ENCODE assay signal across 21 mouse cellular contexts in genomic region chr11:40102613-40103012, GRCm38 (mm10).
A peak's percentile ranks its signal among the peaks of the same experiment; 100 is the strongest.
DNase-seq lines count a peak whose midpoint lies in the region; ATAC-seq and TF ChIP-seq lines count a peak whose summit lies in the region.
"Had no signal": no experiment of that assay in that cellular context is flagged by ENCODE, and none has a peak within 500 bp of the region (broad histone marks: within the 10 kb centered on the region; RNA-seq: fewer than 3 reads in every experiment).

No protein-coding gene starts in this region.

- no peak for TF ChIP-seq POLR2A in brain, embryonic 14.5 days (IDR thresholded peaks at IDR 0.05; ENCODE audit: borderline replicate concordance, extremely low read depth, insufficient read depth, insufficient read length, poor library complexity, severe bottlenecking)

- no peak overlapping the region for H3K4me3 ChIP-seq in forebrain, embryonic 14.5 days (ENCODE audit: low read depth, low read length)
- no peak overlapping the region for H3K4me3 ChIP-seq in forebrain, embryonic 12.5 days (replicated peaks)
- H3K4me3 ChIP-seq in kidney, embryonic 14.5 days (ENCODE audit: low read length): no peak overlapping the region
- no peak overlapping the region for H3K4me3 ChIP-seq in lung, postnatal 0 days (ENCODE audit: low read depth, low read length)
- H3K4me3 ChIP-seq: embryonic facial prominence, embryonic 12.5 days; forebrain, embryonic 13.5 days; heart, embryonic 10.5 days; hindbrain, embryonic 12.5 days; midbrain, embryonic 12.5 days; myocyte; neural tube, embryonic 13.5 days had no signal

- 91% methylated on average over 1 of the region's 1 CpGs for WGBS in forebrain, embryonic 14.5 days
- 97% methylated on average over 1 of the region's 1 CpGs for WGBS in forebrain, embryonic 12.5 days
- 89% methylated on average over 1 of the region's 1 CpGs for whole genome bisulfite sequencing in kidney, embryonic 14.5 days
- WGBS in lung, postnatal 0 days: 93% methylated on average over 1 of the region's 1 CpGs

- no peaks in the 10 kb centered on the region for H3K36me3 ChIP-seq in forebrain, embryonic 14.5 days (ENCODE audit: control insufficient read depth, insufficient read depth, low read length)
- H3K36me3 ChIP-seq in forebrain, embryonic 12.5 days (replicated peaks): no peaks in the 10 kb centered on the region
- H3K36me3 ChIP-seq in kidney, embryonic 14.5 days (ENCODE audit: control insufficient read depth, insufficient read depth, low read length): no peaks in the 10 kb centered on the region
- no peaks in the 10 kb centered on the region for H3K36me3 ChIP-seq in lung, postnatal 0 days (ENCODE audit: insufficient read depth, low read length)
- H3K36me3 ChIP-seq: embryonic facial prominence, embryonic 12.5 days; heart, embryonic 10.5 days; hindbrain, embryonic 12.5 days; midbrain, embryonic 12.5 days; neural tube, embryonic 13.5 days had no signal

- H3K9me3 ChIP-seq in forebrain, embryonic 14.5 days (replicated peaks; ENCODE audit: control insufficient read depth, low read length): no peaks in the 10 kb centered on the region
- H3K9me3 ChIP-seq in forebrain, embryonic 12.5 days: no peaks in the 10 kb centered on the region
- no peaks in the 10 kb centered on the region for H3K9me3 ChIP-seq in kidney, embryonic 14.5 days (ENCODE audit: control insufficient read depth, low read length)
- H3K9me3 ChIP-seq in lung, postnatal 0 days (ENCODE audit: low read length): no peaks in the 10 kb centered on the region
- H3K9me3 ChIP-seq: forebrain, embryonic 13.5 days; heart, embryonic 10.5 days; hindbrain, embryonic 12.5 days; midbrain, embryonic 12.5 days had no signal

- no peak for TF ChIP-seq EP300 in lung, postnatal 0 days (IDR thresholded peaks at IDR 0.05)

- no peak overlapping the region for H3K9ac ChIP-seq in forebrain, embryonic 14.5 days (ENCODE audit: low read length)
- H3K9ac ChIP-seq in forebrain, embryonic 12.5 days: no peak overlapping the region
- H3K9ac ChIP-seq in kidney, embryonic 14.5 days (ENCODE audit: low read depth, low read length): no peak overlapping the region
- H3K9ac ChIP-seq in lung, postnatal 0 days (replicated peaks; ENCODE audit: low read depth): no peak overlapping the region
- H3K9ac ChIP-seq: embryonic facial prominence, embryonic 12.5 days; forebrain, embryonic 13.5 days; hindbrain, embryonic 12.5 days; midbrain, embryonic 12.5 days; neural tube, embryonic 13.5 days had no signal

- no peak overlapping the region for H3K27ac ChIP-seq in forebrain, embryonic 14.5 days (ENCODE audit: low read depth, low read length)
- H3K27ac ChIP-seq in forebrain, embryonic 12.5 days: no peak overlapping the region
- H3K27ac ChIP-seq in kidney, embryonic 14.5 days (ENCODE audit: low read depth, low read length): no peak overlapping the region
- H3K27ac ChIP-seq in lung, postnatal 0 days (ENCODE audit: low read length): no peak overlapping the region
- H3K27ac ChIP-seq: embryonic facial prominence, embryonic 12.5 days; forebrain, embryonic 13.5 days; heart, embryonic 10.5 days; hindbrain, embryonic 12.5 days; midbrain, embryonic 12.5 days; neural tube, embryonic 13.5 days had no signal

- no peaks in the 10 kb centered on the region for H3K27me3 ChIP-seq in forebrain, embryonic 14.5 days (replicated peaks; ENCODE audit: control insufficient read depth, insufficient read depth, low read length)
- H3K27me3 ChIP-seq in forebrain, embryonic 12.5 days: no peaks in the 10 kb centered on the region
- no peaks in the 10 kb centered on the region for H3K27me3 ChIP-seq in kidney, embryonic 14.5 days (ENCODE audit: control insufficient read depth, insufficient read depth, low read length)
- H3K27me3 ChIP-seq in lung, postnatal 0 days (replicated peaks; ENCODE audit: insufficient read depth, low read length): no peaks in the 10 kb centered on the region
- H3K27me3 ChIP-seq: embryonic facial prominence, embryonic 12.5 days; forebrain, embryonic 13.5 days; hindbrain, embryonic 12.5 days; midbrain, embryonic 12.5 days; neural tube, embryonic 13.5 days had no signal

- H3K4me1 ChIP-seq in forebrain, embryonic 14.5 days (ENCODE audit: control insufficient read depth, insufficient read depth, low read length): no peaks in the 10 kb centered on the region
- no peaks in the 10 kb centered on the region for H3K4me1 ChIP-seq in forebrain, embryonic 12.5 days
- no peaks in the 10 kb centered on the region for H3K4me1 ChIP-seq in kidney, embryonic 14.5 days (ENCODE audit: control insufficient read depth, insufficient read depth, low read length)
- H3K4me1 ChIP-seq in lung, postnatal 0 days (ENCODE audit: insufficient read depth, low read depth, low read length): no peaks in the 10 kb centered on the region
- H3K4me1 ChIP-seq: embryonic facial prominence, embryonic 12.5 days; forebrain, embryonic 13.5 days; heart, embryonic 10.5 days; hindbrain, embryonic 12.5 days; midbrain, embryonic 12.5 days; neural tube, embryonic 13.5 days had no signal

- H3K4me2 ChIP-seq in forebrain, embryonic 14.5 days (ENCODE audit: low read length): no peak overlapping the region
- H3K4me2 ChIP-seq in forebrain, embryonic 12.5 days: no peak overlapping the region
- H3K4me2 ChIP-seq in kidney, embryonic 14.5 days (replicated peaks; ENCODE audit: low read depth, low read length): no peak overlapping the region
- H3K4me2 ChIP-seq in lung, postnatal 0 days (replicated peaks; ENCODE audit: low read depth, low read length): no peak overlapping the region
- H3K4me2 ChIP-seq: embryonic facial prominence, embryonic 12.5 days; forebrain, embryonic 13.5 days; hindbrain, embryonic 12.5 days; midbrain, embryonic 12.5 days; neural tube, embryonic 13.5 days had no signal

- ATAC-seq in forebrain, embryonic 14.5 days: no peak
- ATAC-seq in forebrain, embryonic 12.5 days (ENCODE audit: low FRiP score): no peak
- ATAC-seq in kidney, embryonic 14.5 days (ENCODE audit: low FRiP score, low TSS enrichment): no peak
- no peak for ATAC-seq in lung, postnatal 0 days
- ATAC-seq: forebrain, embryonic 13.5 days had no signal

- TF ChIP-seq CTCF in lung, postnatal 0 days (IDR thresholded peaks at IDR 0.05): peak; percentile 32
- peak; percentile 5; the same call in 1 of the 2 replicates for TF ChIP-seq CTCF in brain, embryonic 14.5 days (IDR thresholded peaks at IDR 0.05; ENCODE audit: borderline replicate concordance, extremely low read depth, insufficient read depth, insufficient read length)

- DNase-seq in forebrain, embryonic 14.5 days (ENCODE audit: low spot score): peak; percentile 13
- DNase-seq in kidney, adult 9 months: peak; percentile 1
- no peak for DNase-seq in lung, postnatal 0 days (ENCODE audit: low spot score)
- no peak for DNase-seq in lung, postnatal 4 days
- DNase-seq in brain, embryonic 14.5 days (ENCODE audit: low read depth): peak; percentile 43
- no peak for DNase-seq in thymus, postnatal 14 days
- DNase-seq: adrenal gland, postnatal 25 days; cerebellum, adult 11-12 months; cerebellum, postnatal 10 days; kidney, adult 2 months; kidney, postnatal 25 days; lung, postnatal 14 days had no signal

Comparison
In these comparisons a context has a peak if more than half of its experiments do, and no peak if none do; other contexts are left out.
1. DNase-seq: peak in forebrain, embryonic 14.5 days (single experiment), kidney, adult 9 months (single experiment) and brain, embryonic 14.5 days (single experiment); none in lung, postnatal 0 days (single experiment), lung, postnatal 4 days (0 of 2) and thymus, postnatal 14 days (single experiment).